Mouse (Mus musculus): Measurements from ENCODE around the gene Tmem26.
A peak's percentile ranks its signal among the peaks of the same experiment; 100 is the strongest.

Tmem26 gene

DNA sequence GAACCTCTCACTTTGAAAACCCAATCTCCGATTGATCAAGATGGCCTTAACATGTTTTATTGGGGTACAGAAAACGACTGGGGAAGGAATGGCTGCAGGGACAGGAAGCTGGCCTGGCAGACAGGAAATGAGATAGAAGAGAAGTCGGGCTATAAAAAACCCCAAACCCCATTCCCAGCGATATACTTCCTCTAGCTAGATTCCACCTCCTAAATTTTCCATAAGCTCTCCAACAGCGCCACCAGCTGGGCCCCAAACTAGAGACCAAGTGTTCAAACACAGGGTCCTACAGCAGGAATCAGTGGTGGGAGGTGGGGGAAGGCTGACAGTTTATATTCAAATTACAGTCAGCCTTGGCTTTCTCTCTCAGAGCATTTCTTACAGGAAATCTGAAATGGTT, 35.8 kb downstream of the Tmem26 start:
- DNase-seq = peak; percentile 20 to 70

DNA sequence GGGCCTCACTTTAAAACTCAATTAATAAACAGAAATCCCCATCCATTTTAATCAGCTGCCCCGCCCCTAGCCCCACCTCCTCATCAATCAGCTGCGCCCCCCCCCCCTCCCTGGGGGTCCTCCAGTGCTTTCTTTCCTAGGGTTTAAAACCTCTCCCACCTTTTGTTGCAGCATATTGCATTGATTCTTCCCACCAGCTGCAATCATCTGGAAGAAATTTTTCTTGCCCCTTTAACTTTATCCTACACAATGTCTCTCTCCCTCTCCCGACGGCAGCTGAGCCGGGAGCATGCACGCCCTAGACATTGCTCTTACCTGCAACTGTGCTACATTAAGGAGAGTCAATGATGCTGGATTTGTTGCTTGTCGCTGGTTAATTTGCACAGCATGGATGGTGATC, 36.3 kb downstream of the Tmem26 start:
- DNase-seq = no peak

DNA sequence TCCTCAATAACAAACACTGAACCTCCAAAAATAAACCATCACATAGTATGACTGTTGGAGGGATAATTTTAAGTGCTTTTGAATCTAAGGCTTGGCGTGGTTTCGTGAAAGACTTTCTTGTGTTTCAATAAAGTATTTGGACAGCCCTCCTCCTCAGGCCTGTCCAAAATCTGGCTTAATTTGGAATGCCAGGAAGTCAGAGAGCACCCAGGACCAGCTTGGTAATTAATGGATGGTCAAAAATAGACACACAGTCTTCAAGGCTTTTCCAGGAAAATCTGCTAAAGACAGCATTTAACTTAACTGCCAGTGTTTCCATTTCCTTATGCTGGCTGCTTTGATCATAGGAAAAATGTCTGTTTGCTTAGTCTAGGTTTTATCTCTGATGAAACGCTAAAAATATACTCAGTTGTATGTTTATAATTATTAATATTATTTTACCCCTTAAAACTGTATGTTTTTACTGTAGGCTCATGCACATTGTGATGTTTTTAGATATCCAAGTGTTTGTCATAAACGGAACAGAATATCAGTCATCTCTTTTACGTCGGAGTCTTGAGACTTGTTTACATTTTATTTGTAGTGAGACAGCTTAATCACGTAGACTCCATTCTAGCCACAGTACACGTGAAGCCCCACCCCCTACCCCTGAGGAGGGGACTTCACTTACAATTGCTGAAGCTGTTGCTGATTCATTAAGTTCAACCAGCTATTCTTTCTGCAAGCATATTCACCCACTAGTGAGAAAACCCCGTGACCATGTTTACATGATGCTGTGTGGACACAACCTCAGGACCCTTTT, 57.8 kb downstream of the Tmem26 start:
- DNase-seq = peak in 1 of 2 experiments; percentile 43

DNA sequence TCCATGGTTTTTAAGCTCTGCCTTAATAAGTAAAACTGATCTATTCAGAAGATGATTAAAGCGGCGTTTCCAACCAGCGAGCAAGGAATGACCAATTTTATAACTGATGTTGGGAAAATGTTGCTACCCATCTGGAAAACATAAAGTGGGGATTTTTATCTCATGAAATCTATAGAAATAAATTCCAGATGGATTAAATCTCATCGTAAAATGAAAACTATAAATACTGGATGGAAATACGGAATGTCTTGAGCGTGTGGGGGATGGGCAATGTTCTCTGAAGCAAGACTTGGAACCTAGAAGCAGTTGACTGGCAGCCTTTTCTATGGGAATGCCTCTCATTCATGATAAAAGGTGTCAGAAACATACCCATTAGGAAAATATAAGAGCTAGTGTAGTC, 59.3 kb downstream of the Tmem26 start:
- no peak for DNase-seq

DNA sequence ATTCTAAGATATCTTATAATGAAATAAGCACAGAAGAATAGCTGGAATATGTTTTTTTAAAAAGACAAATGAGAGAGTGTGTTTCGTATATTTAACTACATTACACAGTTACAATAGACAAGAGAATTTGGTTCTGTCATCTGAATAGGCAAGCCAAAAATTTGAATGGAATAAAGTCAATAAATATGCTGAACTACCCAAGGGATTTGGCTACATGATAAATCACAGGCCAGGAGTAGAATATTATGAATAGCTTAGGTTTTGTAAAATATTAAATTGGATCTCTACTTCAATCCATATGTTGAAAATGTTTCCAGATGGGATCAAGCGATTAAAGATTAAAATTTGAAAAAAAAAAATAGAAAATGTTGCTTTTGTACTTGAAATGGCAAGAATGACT, 60.4 kb downstream of the Tmem26 start:
- no peak for DNase-seq

DNA sequence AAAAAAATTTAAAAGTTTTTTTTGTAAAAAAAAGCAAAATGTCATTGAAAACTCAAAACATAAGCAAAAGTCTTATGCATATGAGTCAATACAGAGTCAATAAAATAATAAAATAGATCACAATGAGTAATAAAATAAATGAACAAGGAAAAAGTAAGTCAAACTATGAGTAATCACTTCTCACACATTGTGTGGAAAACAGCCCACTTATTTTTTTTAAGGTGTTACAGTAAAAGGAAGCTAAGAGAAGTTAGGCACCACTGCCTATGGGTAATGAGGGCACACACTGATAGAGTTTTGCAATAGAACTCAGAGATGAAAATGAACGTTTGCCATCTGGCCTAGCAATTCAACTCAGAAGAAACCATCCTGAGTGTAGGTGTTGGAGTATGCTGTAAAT, 61.0 kb downstream of the Tmem26 start:
- DNase-seq = no peak

DNA sequence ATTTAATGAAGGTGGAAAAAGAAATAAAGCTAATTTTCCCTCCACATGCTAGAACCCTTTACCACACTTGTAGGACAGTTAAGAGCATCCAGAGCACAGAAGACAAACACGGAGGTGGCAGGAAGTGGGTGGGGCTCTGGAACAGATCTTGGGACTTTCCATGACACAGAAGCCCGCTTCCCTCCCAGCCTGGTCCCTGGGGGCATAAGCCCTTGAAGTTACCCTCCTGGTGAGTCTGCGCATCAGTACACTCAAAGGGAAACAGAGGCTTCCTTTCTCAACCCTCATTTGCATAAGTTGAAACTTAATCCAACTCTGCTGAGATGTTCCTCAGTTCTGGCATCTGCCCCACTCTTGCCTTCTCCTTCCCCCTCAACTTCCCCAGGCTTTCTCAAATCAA, 72.0 kb downstream of the Tmem26 start:
- DNase-seq = peak; percentile 79 to 81

DNA sequence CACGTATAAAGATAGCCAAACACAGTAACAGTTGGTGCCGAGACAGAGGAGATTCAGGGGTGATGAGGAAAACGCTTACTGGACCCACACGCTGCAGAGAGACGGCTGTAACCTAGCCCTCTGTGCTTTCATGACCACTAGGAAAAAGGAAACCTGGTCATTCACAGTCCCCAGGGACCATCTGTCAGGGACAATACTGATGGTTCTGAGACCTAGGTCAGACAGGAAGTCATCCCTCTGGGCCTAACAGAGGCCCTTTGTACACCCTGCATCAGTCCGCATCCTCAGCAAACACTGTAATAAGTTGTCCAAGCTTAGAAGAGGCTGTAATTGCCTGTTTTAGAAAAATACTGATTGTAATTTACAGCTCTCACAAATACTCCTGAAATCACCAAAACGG, 76.4 kb downstream of the Tmem26 start:
- peak; percentile 66 to 82 for DNase-seq

DNA sequence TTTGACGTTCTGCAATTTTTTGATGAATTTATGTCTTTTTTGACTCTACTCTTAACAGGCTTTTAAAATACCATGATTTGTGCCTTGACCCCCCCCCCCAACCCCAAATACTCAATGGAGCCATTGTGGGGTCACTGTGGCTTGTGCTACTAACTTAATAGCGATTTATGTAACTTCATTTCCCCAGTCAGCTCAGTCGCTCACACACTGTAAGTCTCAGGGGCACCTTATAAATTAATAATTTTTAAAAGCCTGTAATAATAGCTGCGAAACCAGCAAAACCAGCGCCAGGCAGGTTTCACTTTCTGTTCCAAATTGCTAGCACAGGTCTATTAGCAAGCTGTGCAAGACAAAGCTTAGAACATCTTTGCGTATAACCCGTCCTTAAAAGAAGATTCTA, 76.9 kb downstream of the Tmem26 start:
- DNase-seq = no peak

DNA sequence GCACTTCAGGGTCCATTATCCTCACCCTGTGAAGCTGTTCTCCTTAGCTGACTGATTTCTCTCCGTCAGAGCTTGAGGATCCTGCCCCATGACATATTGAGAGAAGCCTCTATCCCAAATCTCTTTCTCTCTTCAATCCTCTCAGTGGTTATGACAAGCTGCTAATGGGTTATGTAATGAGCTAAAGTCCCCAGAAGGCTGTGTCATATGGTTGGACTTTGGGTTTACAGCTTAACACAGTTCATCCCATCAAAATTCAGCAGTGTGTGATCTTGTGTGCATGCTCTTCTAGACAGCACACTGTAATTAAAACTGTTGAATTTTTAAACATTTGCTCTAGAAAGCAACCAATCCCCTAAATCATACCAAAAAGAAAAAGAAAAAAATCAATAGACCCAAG, 82.9 kb downstream of the Tmem26 start:
- DNase-seq = peak in 1 of 2 experiments; percentile 37

DNA sequence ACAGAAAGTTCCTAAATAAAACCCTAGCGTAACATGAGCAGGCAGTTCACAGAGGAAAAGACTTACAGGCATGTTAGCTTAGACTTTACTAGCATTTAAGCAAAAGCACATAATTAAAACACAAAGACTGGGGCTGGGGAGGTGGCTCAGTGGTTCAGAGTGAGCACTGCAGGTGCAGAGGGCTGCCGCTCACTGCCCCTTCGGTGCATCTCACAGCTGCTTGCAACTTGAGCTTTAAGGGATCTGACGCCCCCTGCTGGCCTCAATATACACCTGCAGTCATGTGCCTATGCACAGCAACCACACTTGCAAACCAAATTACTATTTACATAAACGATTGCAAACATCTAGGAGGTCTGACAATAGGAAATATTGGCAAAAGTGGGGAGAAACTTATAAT, 87.5 kb downstream of the Tmem26 start:
- DNase-seq = no peak

DNA sequence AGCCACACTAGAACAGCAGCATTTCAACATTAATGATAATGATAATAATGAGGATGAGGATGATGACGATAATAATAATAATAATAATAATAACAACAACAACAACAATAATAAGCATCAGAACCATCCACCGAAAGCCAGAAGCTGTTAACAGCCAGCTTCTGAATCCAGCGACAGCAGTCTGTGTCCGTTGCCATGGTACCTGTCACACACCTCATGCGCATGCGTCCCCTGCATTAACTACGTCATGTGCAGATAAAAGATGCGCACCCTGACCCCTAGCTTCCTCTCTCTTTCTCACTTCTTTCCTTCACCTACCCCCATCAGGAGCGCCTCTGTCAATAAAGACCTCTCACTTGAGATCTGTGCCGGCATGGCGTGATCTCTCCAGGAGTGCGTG, 89.3 kb downstream of the Tmem26 start:
- DNase-seq = no peak

DNA sequence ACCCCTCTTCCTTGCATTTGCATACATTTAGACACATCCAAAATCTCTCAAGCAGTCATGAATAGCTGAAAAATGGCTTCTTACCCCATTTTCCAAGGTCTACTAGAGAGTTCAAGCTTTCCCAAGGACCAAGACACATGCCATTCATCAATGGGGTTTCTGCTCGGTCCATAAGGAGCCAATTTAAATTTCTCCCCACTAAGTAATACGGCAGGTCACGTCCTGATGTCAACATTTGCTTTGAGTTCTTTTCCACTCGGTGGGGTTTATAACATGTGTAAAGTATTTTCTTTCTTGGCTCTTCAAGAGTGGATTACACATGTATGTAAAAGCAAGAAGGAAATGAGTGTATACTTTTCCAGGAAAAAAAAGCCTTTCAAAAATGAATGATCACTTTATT, 93.8 kb downstream of the Tmem26 start:
- DNase-seq = no peak

DNA sequence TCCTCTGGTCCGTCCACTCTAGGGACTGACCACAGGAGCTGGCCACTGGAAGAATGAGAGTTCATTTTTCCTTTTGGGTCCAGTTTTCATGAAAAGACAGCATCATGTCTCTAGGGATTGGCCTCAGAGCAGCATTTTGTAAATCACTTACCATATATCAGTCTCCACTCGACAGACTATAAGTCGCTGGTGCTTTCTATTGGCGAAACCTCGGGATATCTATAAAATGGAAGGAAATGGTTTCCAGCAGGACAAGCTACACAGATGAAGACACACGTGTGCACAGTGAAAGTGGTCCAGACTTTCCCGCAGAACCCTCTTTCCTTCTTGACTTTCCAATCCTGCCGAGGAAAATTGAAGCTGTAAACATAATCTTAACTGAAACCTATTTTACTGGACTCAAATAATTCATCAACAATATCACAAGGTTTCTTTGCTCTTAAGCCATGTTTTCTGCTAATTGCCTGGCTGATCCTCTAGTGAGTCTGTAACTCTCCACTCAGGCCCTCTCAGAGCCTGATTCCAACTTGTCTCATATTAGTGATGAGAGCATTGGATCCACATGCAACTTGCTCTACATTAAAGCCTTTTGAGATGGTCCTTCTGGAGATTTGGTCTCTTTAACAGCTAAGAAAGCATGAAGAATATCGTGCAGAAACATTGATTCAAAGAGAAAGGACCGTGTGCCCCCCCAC, 94.8 kb downstream of the Tmem26 start:
- DNase-seq = no peak

DNA sequence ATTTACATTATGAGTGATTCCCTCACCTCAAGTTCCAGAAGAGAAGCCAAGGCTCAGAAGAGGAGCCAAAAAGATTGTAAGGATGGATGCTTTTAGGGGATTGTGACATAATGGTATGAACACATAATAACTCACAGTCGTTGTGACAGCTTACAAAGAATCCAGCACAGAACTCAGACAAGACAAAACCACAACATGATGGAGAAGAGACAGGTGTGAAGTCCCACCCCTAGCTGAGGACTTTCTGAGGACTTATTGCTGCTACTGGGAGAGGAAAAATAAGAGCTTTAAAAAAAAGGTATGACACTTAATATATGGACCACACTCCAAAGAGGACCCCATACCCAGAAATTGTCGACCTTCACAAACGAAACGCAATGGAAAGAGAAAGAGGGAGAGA, 101.1 kb downstream of the Tmem26 start:
- no peak for DNase-seq

Data from kidney, postnatal 36 days (tissue).